Mouse (Mus musculus) testis, adult 2 months (tissue): ENCODE results near the gene Pacs2.

Experiments
- CTCF ChIP-seq: fragments of 200-500 bp; IDR thresholded peaks from 2 replicates; pipeline ENCODE4 v1.5.1; 2012; ENCODE audit warnings: low read depth, mild to moderate bottlenecking, inconsistent platforms, low read length, moderate library complexity; ENCODE audit not compliant: control insufficient read depth, insufficient read depth, insufficient replicate concordance
- POLR2A ChIP-seq: fragments of 200-500 bp; IDR thresholded peaks from 2 replicates; pipeline ENCODE4 v1.6.1; 2012; ENCODE audit warnings: low read depth, mild to moderate bottlenecking, inconsistent platforms, low read length, moderate library complexity; ENCODE audit not compliant: control insufficient read depth

GRCm38 (mm10) chr12:113088026-113088425 lies 73.7 kb downstream of the Pacs2 start:
- TF ChIP-seq CTCF: no peak
- no peak for TF ChIP-seq POLR2A
